Mouse (Mus musculus) stomach, embryonic 16.5 days (tissue): Measurements from ENCODE around the gene Dram1. TPM values are rescaled to one million over a fixed set of nuclear protein-coding genes. Genes with fewer than 3 reads are reported as not detected.
A peak's percentile ranks its signal among the peaks of the same experiment; 100 is the strongest.

Experiments
- ATAC-seq: fragments of 200-750 bp; cut with Nextera tagmentation; 2 replicates; pipeline ENCODE4 v1.8.0; 2017; ENCODE audit warnings: moderate number of reproducible peaks, moderate TSS enrichment; ENCODE audit not compliant: insufficient read depth, low FRiP score
- H3K27ac ChIP-seq: fragments of 300-500 bp; sonication (generic); 2 replicates; pipeline ENCODE4 v1.5.1; 2014; ENCODE audit warnings: low read length
- H3K27me3 ChIP-seq: fragments of 300-500 bp; sonication (generic); 2 replicates; pipeline ENCODE4 v1.6.1; 2014; ENCODE audit warnings: low read length, control low read depth, mixed read lengths; ENCODE audit not compliant: control insufficient read depth, insufficient read depth
- H3K36me3 ChIP-seq: fragments of 300-500 bp; sonication (generic); 2 replicates; pipeline ENCODE4 v1.6.1; 2014; ENCODE audit warnings: low read length; ENCODE audit not compliant: control insufficient read depth, insufficient read depth
- H3K4me1 ChIP-seq: fragments of 300-500 bp; sonication (generic); 2 replicates; pipeline ENCODE4 v1.6.1; 2014; ENCODE audit warnings: low read length, control low read depth, mixed read lengths; ENCODE audit not compliant: control insufficient read depth, insufficient read depth
- H3K4me2 ChIP-seq: fragments of 300-500 bp; sonication (generic); 2 replicates; pipeline ENCODE4 v1.6.1; 2014; ENCODE audit warnings: low read depth, low read length, mixed read lengths
- H3K4me3 ChIP-seq: fragments of 300-500 bp; sonication (generic); replicated peaks from 2 replicates; pipeline ENCODE4 v1.5.1; 2014; ENCODE audit warnings: mild to moderate bottlenecking, low read length
- H3K9ac ChIP-seq: fragments of 300-500 bp; sonication (generic); 2 replicates; pipeline ENCODE4 v1.6.1; 2014; ENCODE audit warnings: low read length
- H3K9me3 ChIP-seq: fragments of 300-500 bp; sonication (generic); replicated peaks from 2 replicates; pipeline ENCODE4 v1.6.1; 2016; ENCODE audit warnings: low read length, control low read depth; ENCODE audit not compliant: control insufficient read depth
- WGBS: fragments of 180-500 bp; shearing (Covaris S2); extraction: QIAGEN DNeasy Blood & Tissue Kit; methylation state at CpG from one replicate; pipeline ENCODE4 v1.1.7; 2014; 5-methylcytosine and 5-hydroxymethylcytosine counted together
- polyA plus RNA-seq: library from polyadenylated mRNA; unstranded; fragments of >200 nt; fragmentation: Nextera tagmentation; extraction: Ambion mirVana; gene quantifications from 2 replicates; pipeline ENCODE4 v1.2.1, GENCODE M21; 2015

Dram1 gene
- polyA plus RNA-seq, 1 experiment from 2014 or later, result 6.6 TPM

- H3K9me3 ChIP-seq, result no peaks in the 10 kb centered on the region
- no peaks in the 10 kb centered on the region for H3K4me1 ChIP-seq
- H3K36me3 ChIP-seq, result no peaks in the 10 kb centered on the region
- H3K4me3 ChIP-seq, result no peak overlapping the region
- WGBS, result 83% methylated on average over 3 of the region's 3 CpGs
- H3K27ac ChIP-seq, result no peak overlapping the region
- H3K9ac ChIP-seq, result no peak overlapping the region
- H3K27me3 ChIP-seq, result no peaks in the 10 kb centered on the region
- no peak for ATAC-seq
- H3K4me2 ChIP-seq, result no peak overlapping the region
Measured at GRCm38 (mm10) chr10:88364221-88364620, 14.7 kb downstream of the Dram1 start.

GRCm38 (mm10) chr10:88362218-88362617 is 16.7 kb downstream of the Dram1 start:
- H3K27me3 ChIP-seq, result no peaks in the 10 kb centered on the region
- WGBS, result 67% methylated on average over 1 of the region's 1 CpGs

GRCm38 (mm10) chr10:88356983-88357559 is 21.8 kb downstream of the Dram1 start:
- no peaks in the 10 kb centered on the region for H3K36me3 ChIP-seq
- peaks cover 4% of the 10 kb centered on the region; the same call in 1 of the 2 replicates for H3K4me1 ChIP-seq
- no peak overlapping the region for H3K27ac ChIP-seq
- peak overlapping the region; percentile 88 for H3K4me2 ChIP-seq
- H3K9me3 ChIP-seq, result no peaks in the 10 kb centered on the region
- peak; percentile 93 for ATAC-seq
- 3% methylated on average over 45 of the region's 47 CpGs for WGBS
- no peaks in the 10 kb centered on the region for H3K27me3 ChIP-seq
- H3K9ac ChIP-seq, result peak overlapping the region; percentile 84
- peak overlapping the region; percentile 66 for H3K4me3 ChIP-seq

More at GRCm38 (mm10) chr10:88362218-88362617, 16.7 kb downstream of the Dram1 start:
- Histone ChIP-seq H3K9ac (no peak overlapping the region), H3K4me1 (no peaks in the 10 kb centered on the region), H3K9me3 (no peaks in the 10 kb centered on the region), H3K4me3 (no peak overlapping the region), H3K36me3 (no peaks in the 10 kb centered on the region), H3K27ac (no peak overlapping the region), H3K4me2 (no peak overlapping the region)
- ATAC-seq, result no peak

- H3K4me3 ChIP-seq, result peak overlapping the region; percentile 66
- H3K27me3 ChIP-seq, result no peaks in the 10 kb centered on the region
- H3K36me3 ChIP-seq, result no peaks in the 10 kb centered on the region
- 9% methylated on average over 21 of the region's 21 CpGs for WGBS
- ATAC-seq, result peak; percentile 11; the same call in 1 of the 2 replicates
- no peaks in the 10 kb centered on the region for H3K9me3 ChIP-seq
- H3K4me2 ChIP-seq, result peak overlapping the region; percentile 88
- peak overlapping the region; percentile 84 for H3K9ac ChIP-seq
- peaks cover 4% of the 10 kb centered on the region; the same call in 1 of the 2 replicates for H3K4me1 ChIP-seq
- no peak overlapping the region for H3K27ac ChIP-seq
Measured at GRCm38 (mm10) chr10:88356114-88356982, 22.5 kb downstream of the Dram1 start.

GRCm38 (mm10) chr10:88354599-88354998 is 24.3 kb downstream of the Dram1 start:
- no peaks in the 10 kb centered on the region for H3K36me3 ChIP-seq
- 63% methylated on average over 5 of the region's 5 CpGs for WGBS
- H3K9me3 ChIP-seq, result no peaks in the 10 kb centered on the region
- no peak overlapping the region for H3K9ac ChIP-seq
- H3K27me3 ChIP-seq, result no peaks in the 10 kb centered on the region
- H3K4me1 ChIP-seq, result peaks cover 4% of the 10 kb centered on the region; the same call in 1 of the 2 replicates
- H3K4me3 ChIP-seq, result no peak overlapping the region
- H3K4me2 ChIP-seq, result no peak overlapping the region
- no peak for ATAC-seq
- no peak overlapping the region for H3K27ac ChIP-seq

GRCm38 (mm10) chr10:88352549-88352948 is 26.3 kb downstream of the Dram1 start:
- WGBS, result 57% methylated on average over 2 of the region's 2 CpGs
- no peaks in the 10 kb centered on the region for H3K9me3 ChIP-seq
- H3K27me3 ChIP-seq, result no peaks in the 10 kb centered on the region
- no peaks in the 10 kb centered on the region for H3K36me3 ChIP-seq
- no peak overlapping the region for H3K4me2 ChIP-seq
- H3K4me1 ChIP-seq, result peaks cover 4% of the 10 kb centered on the region; the same call in 1 of the 2 replicates
- H3K4me3 ChIP-seq, result no peak overlapping the region
- H3K27ac ChIP-seq, result no peak overlapping the region
- no peak for ATAC-seq
- no peak overlapping the region for H3K9ac ChIP-seq

- Histone ChIP-seq H3K4me1 (peaks cover 3% of the 10 kb centered on the region; the same call in 1 of the 2 replicates), H3K4me2 (no peak overlapping the region), H3K27ac (no peak overlapping the region), H3K36me3 (no peaks in the 10 kb centered on the region), H3K4me3 (no peak overlapping the region), H3K27me3 (no peaks in the 10 kb centered on the region), H3K9me3 (no peaks in the 10 kb centered on the region), H3K9ac (no peak overlapping the region)
- ATAC-seq, result no peak
- WGBS, result 56% methylated on average over 5 of the region's 5 CpGs
Measured at GRCm38 (mm10) chr10:88351411-88352103, 27.3 kb downstream of the Dram1 start.

GRCm38 (mm10) chr10:88350687-88351086 is 28.2 kb downstream of the Dram1 start:
- Histone ChIP-seq H3K36me3 (no peaks in the 10 kb centered on the region), H3K4me2 (no peak overlapping the region), H3K4me1 (no peaks in the 10 kb centered on the region), H3K9ac (no peak overlapping the region), H3K27ac (no peak overlapping the region), H3K27me3 (no peaks in the 10 kb centered on the region), H3K4me3 (no peak overlapping the region), H3K9me3 (no peaks in the 10 kb centered on the region)
- no peak for ATAC-seq
- 72% methylated on average over 2 of the region's 2 CpGs for WGBS

GRCm38 (mm10) chr10:88349800-88350199 is 29.1 kb downstream of the Dram1 start:
- WGBS, result 56% methylated on average over 8 of the region's 8 CpGs
- Histone ChIP-seq H3K4me2 (no peak overlapping the region), H3K36me3 (no peaks in the 10 kb centered on the region), H3K27me3 (no peaks in the 10 kb centered on the region), H3K9me3 (no peaks in the 10 kb centered on the region), H3K4me1 (no peaks in the 10 kb centered on the region), H3K4me3 (no peak overlapping the region), H3K9ac (no peak overlapping the region), H3K27ac (no peak overlapping the region)
- ATAC-seq, result no peak
